ENCODE assay signal across 7 mouse cellular contexts in genomic region chr14:61599057-61599806, GRCm38 (mm10). TPM values are rescaled to one million over a fixed set of nuclear protein-coding genes. Genes with fewer than 3 reads are reported as not detected.
DNase-seq lines count a peak whose midpoint lies in the region; ATAC-seq lines count a peak whose summit lies in the region.

No protein-coding gene starts in this region.

- peak overlapping the region; percentile 87 for H3K4me3 ChIP-seq in intestine, embryonic 16.5 days (ENCODE audit: low read length)
- H3K4me3 ChIP-seq in midbrain, embryonic 11.5 days (ENCODE audit: low read depth, low read length), result peak overlapping the region; percentile 67

- peak overlapping the region; percentile 84 for H3K9ac ChIP-seq in intestine, embryonic 16.5 days (ENCODE audit: low read depth, low read length)
- peak overlapping the region; percentile 85 for H3K9ac ChIP-seq in midbrain, embryonic 11.5 days (ENCODE audit: low read length)

- ATAC-seq in intestine, embryonic 16.5 days, result peak; percentile 99
- ATAC-seq in midbrain, embryonic 11.5 days (ENCODE audit: low FRiP score), result peak; percentile 95

- no peaks in the 10 kb centered on the region for H3K27me3 ChIP-seq in intestine, embryonic 16.5 days (replicated peaks; ENCODE audit: control insufficient read depth, insufficient read depth, low read length)
- H3K27me3 ChIP-seq in midbrain, embryonic 11.5 days (ENCODE audit: control insufficient read depth, insufficient read depth, low read length), result no peaks in the 10 kb centered on the region

- peak overlapping the region; percentile 62 for H3K4me2 ChIP-seq in intestine, embryonic 16.5 days (ENCODE audit: low read depth, low read length)
- H3K4me2 ChIP-seq in midbrain, embryonic 11.5 days, result peak overlapping the region; percentile 53

- peak overlapping the region; percentile 69 for H3K27ac ChIP-seq in intestine, embryonic 16.5 days (ENCODE audit: low read length)
- H3K27ac ChIP-seq in midbrain, embryonic 11.5 days (ENCODE audit: low read depth, low read length), result peak overlapping the region; percentile 51; the same call in 1 of the 2 replicates

- peak; percentile 96 for DNase-seq in adrenal gland, adult 2 months
- DNase-seq in embryo, embryonic 11.5 days (ENCODE audit: low read depth, low spot score), result peak; percentile 83
- peak; percentile 86 to 87 for DNase-seq in gastrocnemius, postnatal 36 days
- DNase-seq in left cerebral cortex, postnatal 36 days (ENCODE audit: low spot score in 2 of 2), result peak; percentile 89 to 90
- DNase-seq in midbrain, embryonic 11.5 days (ENCODE audit: low spot score, missing footprints), result peak; percentile 96
- peak; percentile 83 for DNase-seq in skeletal muscle tissue, adult 2 months (ENCODE audit: low read depth, low spot score)

- H3K36me3 ChIP-seq in intestine, embryonic 16.5 days (ENCODE audit: control insufficient read depth, insufficient read depth, low read length), result no peaks in the 10 kb centered on the region
- no peaks in the 10 kb centered on the region for H3K36me3 ChIP-seq in midbrain, embryonic 11.5 days (ENCODE audit: control insufficient read depth, insufficient read depth, low read length)

- 4% methylated on average over 44 of the region's 44 CpGs for whole genome bisulfite sequencing in intestine, embryonic 16.5 days
- WGBS in midbrain, embryonic 11.5 days, result 6% methylated on average over 44 of the region's 44 CpGs

- H3K9me3 ChIP-seq in intestine, embryonic 16.5 days (ENCODE audit: control insufficient read depth, low read length), result no peaks in the 10 kb centered on the region
- no peaks in the 10 kb centered on the region for H3K9me3 ChIP-seq in midbrain, embryonic 11.5 days (ENCODE audit: control insufficient read depth, low read length)

- intact Hi-C loops in gastrocnemius, postnatal 36 days (cut with DNase I), result no loop called here
- intact Hi-C loops in left cerebral cortex, postnatal 36 days (cut with DNase I), result loop anchor here (10.0 kb wide), 1 partner anchor 446 kb away; no protein-coding TSS in a partner anchor

- H3K4me1 ChIP-seq in intestine, embryonic 16.5 days (ENCODE audit: control insufficient read depth, insufficient read depth, low read length), result 0 out of 2 replicates have a peak, but pooled peaks cover 5% of the 10 kb centered on the region
- H3K4me1 ChIP-seq in midbrain, embryonic 11.5 days (ENCODE audit: control insufficient read depth, insufficient read depth, low read length), result peaks cover 3% of the 10 kb centered on the region; the same call in 1 of the 2 replicates

RNA-seq across cellular contexts. Expression of gene Trim13, which starts 1.2 kb away (rescaled TPM):
- 1 to 10 TPM; 7.0 to 9.0 TPM for total RNA-seq in adrenal gland, adult 2 months (2021)
- polyA plus RNA-seq in adrenal gland, adult 2 months (2012; rRNA removed), result 0.50 and 0.83 TPM in 2 replicates
- total RNA-seq in gastrocnemius, postnatal 36 days (2021), result 1 to 10 TPM; 5.3 to 7.4 TPM
- polyA plus RNA-seq in intestine, embryonic 16.5 days (2015; fragmentation: Nextera tagmentation; extraction: Ambion mirVana), result 8.6 and 10.1 TPM in 2 replicates
- total RNA-seq in left cerebral cortex, postnatal 36 days (2021), result 10 to 100 TPM; 11.8 to 11.9 TPM
- 28.7 and 30.6 TPM in 2 replicates for polyA plus RNA-seq in midbrain, embryonic 11.5 days (2014; fragmentation: Nextera tagmentation; extraction: Ambion mirVana)

RNA-seq across cellular contexts. Expression of gene Kcnrg, which starts 8.0 kb away (rescaled TPM):
- total RNA-seq in adrenal gland, adult 2 months (2021), result under 1 TPM in 1 of 2 experiments, not detected in 1; 0.35 TPM
- 0.06 TPM in 2 replicates for polyA plus RNA-seq in adrenal gland, adult 2 months (2012; rRNA removed)
- total RNA-seq in gastrocnemius, postnatal 36 days (2021), result under 1 TPM in 1 of 2 experiments, not detected in 1; 0.12 TPM
- 0.44 and 0.45 TPM in 2 replicates for polyA plus RNA-seq in intestine, embryonic 16.5 days (2015; fragmentation: Nextera tagmentation; extraction: Ambion mirVana)
- 1 to 10 TPM in 1 of 2 experiments, under 1 TPM in 1; 0.64 to 1.1 TPM for total RNA-seq in left cerebral cortex, postnatal 36 days (2021)
- 0.49 and 0.80 TPM in 2 replicates for polyA plus RNA-seq in midbrain, embryonic 11.5 days (2014; fragmentation: Nextera tagmentation; extraction: Ambion mirVana)

RNA-seq across cellular contexts. Expression of gene Spryd7, which starts 42.5 kb away (rescaled TPM):
- 10 to 100 TPM; 20.2 to 20.8 TPM for total RNA-seq in adrenal gland, adult 2 months (2021)
- 25.4 and 31.1 TPM in 2 replicates for polyA plus RNA-seq in adrenal gland, adult 2 months (2012; rRNA removed)
- total RNA-seq in gastrocnemius, postnatal 36 days (2021), result 10 to 100 TPM; 39.5 to 43.5 TPM
- polyA plus RNA-seq in intestine, embryonic 16.5 days (2015; fragmentation: Nextera tagmentation; extraction: Ambion mirVana), result 26.6 and 27.0 TPM in 2 replicates
- total RNA-seq in left cerebral cortex, postnatal 36 days (2021), result 10 to 100 TPM; 45.8 to 48.7 TPM
- polyA plus RNA-seq in midbrain, embryonic 11.5 days (2014; fragmentation: Nextera tagmentation; extraction: Ambion mirVana), result 16.2 and 19.8 TPM in 2 replicates

Comparison
In these comparisons a context has a peak if more than half of its experiments do, and no peak if none do; other contexts are left out.
1. Peak in every context shown above with its lines: DNase-seq, ATAC-seq, H3K4me3 ChIP-seq and H3K27ac ChIP-seq.